Mouse (Mus musculus): ENCODE measurements around the gene Fyn. TPM values are rescaled to one million over a fixed set of nuclear protein-coding genes. Genes with fewer than 3 reads are reported as not detected.

The Fyn gene
- polyA plus RNA-seq, 1 experiment from 2014 or later = 36.0 TPM

GRCm38 (mm10) chr10:39339189-39339968, 29.3 kb upstream of the Fyn start:
- no peak for DNase-seq (ENCODE audit: low spot score)
- WGBS = 67% methylated on average over 2 of the region's 2 CpGs
- no peak overlapping the region for H3K9ac ChIP-seq (ENCODE audit: low read length)
- no peaks in the 10 kb centered on the region for H3K27me3 ChIP-seq (replicated peaks; ENCODE audit: control insufficient read depth, insufficient read depth, low read length)
- H3K36me3 ChIP-seq (ENCODE audit: control insufficient read depth, insufficient read depth, low read length) = no peaks in the 10 kb centered on the region
- H3K27ac ChIP-seq (ENCODE audit: low read depth) = no peak overlapping the region
- no peak overlapping the region for H3K4me2 ChIP-seq (ENCODE audit: low read length)
- no peaks in the 10 kb centered on the region for H3K4me1 ChIP-seq (replicated peaks; ENCODE audit: control insufficient read depth, insufficient read depth, low read length)
- no peaks in the 10 kb centered on the region for H3K9me3 ChIP-seq (ENCODE audit: control insufficient read depth, low read length)
- no peak for ATAC-seq (replicated peaks; ENCODE audit: low FRiP score, low TSS enrichment, low read depth)
- no peak overlapping the region for H3K4me3 ChIP-seq (ENCODE audit: low read depth, low read length)

- 89% methylated on average over 2 of the region's 2 CpGs for WGBS
- Histone ChIP-seq H3K4me2 (ENCODE audit: low read length) (no peak overlapping the region), H3K36me3 (ENCODE audit: control insufficient read depth, insufficient read depth, low read length) (no peaks in the 10 kb centered on the region), H3K4me3 (ENCODE audit: low read depth, low read length) (no peak overlapping the region), H3K27me3 (replicated peaks; ENCODE audit: control insufficient read depth, insufficient read depth, low read length) (no peaks in the 10 kb centered on the region), H3K9ac (ENCODE audit: low read length) (no peak overlapping the region), H3K9me3 (ENCODE audit: control insufficient read depth, low read length) (no peaks in the 10 kb centered on the region), H3K27ac (ENCODE audit: low read depth) (no peak overlapping the region), H3K4me1 (replicated peaks; ENCODE audit: control insufficient read depth, insufficient read depth, low read length) (no peaks in the 10 kb centered on the region)
- ATAC-seq (replicated peaks; ENCODE audit: low FRiP score, low TSS enrichment, low read depth) (no peak), DNase-seq (ENCODE audit: low spot score) (no peak)
Measured at GRCm38 (mm10) chr10:39339969-39340236, 28.8 kb upstream of the Fyn start.

- no peaks in the 10 kb centered on the region for H3K9me3 ChIP-seq (ENCODE audit: control insufficient read depth, low read length)
- H3K27ac ChIP-seq (ENCODE audit: low read depth) = no peak overlapping the region
- WGBS = 65% methylated on average over 1 of the region's 1 CpGs
- no peak overlapping the region for H3K4me2 ChIP-seq (ENCODE audit: low read length)
- ATAC-seq (replicated peaks; ENCODE audit: low FRiP score, low TSS enrichment, low read depth) (no peak), DNase-seq (ENCODE audit: low spot score) (no peak)
- no peaks in the 10 kb centered on the region for H3K27me3 ChIP-seq (replicated peaks; ENCODE audit: control insufficient read depth, insufficient read depth, low read length)
- H3K4me1 ChIP-seq (replicated peaks; ENCODE audit: control insufficient read depth, insufficient read depth, low read length) = no peaks in the 10 kb centered on the region
- no peak overlapping the region for H3K9ac ChIP-seq (ENCODE audit: low read length)
- H3K4me3 ChIP-seq (ENCODE audit: low read depth, low read length) = no peak overlapping the region
- no peaks in the 10 kb centered on the region for H3K36me3 ChIP-seq (ENCODE audit: control insufficient read depth, insufficient read depth, low read length)
Measured at GRCm38 (mm10) chr10:39343551-39343950, 25.1 kb upstream of the Fyn start.

- H3K36me3 ChIP-seq (ENCODE audit: control insufficient read depth, insufficient read depth, low read length) = no peaks in the 10 kb centered on the region
- 37% methylated on average over 1 of the region's 1 CpGs for WGBS
- H3K9me3 ChIP-seq (ENCODE audit: control insufficient read depth, low read length) = no peaks in the 10 kb centered on the region
- H3K27ac ChIP-seq (ENCODE audit: low read depth) = no peak overlapping the region
- no peak overlapping the region for H3K9ac ChIP-seq (ENCODE audit: low read length)
- ATAC-seq (replicated peaks; ENCODE audit: low FRiP score, low TSS enrichment, low read depth) = no peak
- no peak overlapping the region for H3K4me3 ChIP-seq (ENCODE audit: low read depth, low read length)
- no peak for DNase-seq (ENCODE audit: low spot score)
- H3K4me2 ChIP-seq (ENCODE audit: low read length) = no peak overlapping the region
- no peaks in the 10 kb centered on the region for H3K4me1 ChIP-seq (replicated peaks; ENCODE audit: control insufficient read depth, insufficient read depth, low read length)
- no peaks in the 10 kb centered on the region for H3K27me3 ChIP-seq (replicated peaks; ENCODE audit: control insufficient read depth, insufficient read depth, low read length)
Measured at GRCm38 (mm10) chr10:39345921-39346320, 22.7 kb upstream of the Fyn start.

- WGBS = 96% methylated on average over 14 of the region's 14 CpGs
- Histone ChIP-seq H3K27ac (ENCODE audit: low read depth) (no peak overlapping the region), H3K4me2 (ENCODE audit: low read length) (no peak overlapping the region), H3K4me1 (replicated peaks; ENCODE audit: control insufficient read depth, insufficient read depth, low read length) (no peaks in the 10 kb centered on the region), H3K4me3 (ENCODE audit: low read depth, low read length) (no peak overlapping the region), H3K36me3 (ENCODE audit: control insufficient read depth, insufficient read depth, low read length) (no peaks in the 10 kb centered on the region), H3K27me3 (replicated peaks; ENCODE audit: control insufficient read depth, insufficient read depth, low read length) (no peaks in the 10 kb centered on the region), H3K9me3 (ENCODE audit: control insufficient read depth, low read length) (no peaks in the 10 kb centered on the region), H3K9ac (ENCODE audit: low read length) (no peak overlapping the region)
- no peak for ATAC-seq (replicated peaks; ENCODE audit: low FRiP score, low TSS enrichment, low read depth)
- DNase-seq (ENCODE audit: low spot score) = no peak
Measured at GRCm38 (mm10) chr10:39349781-39350364, 18.8 kb upstream of the Fyn start.

- H3K4me2 ChIP-seq (ENCODE audit: low read length) = no peak overlapping the region
- 94% methylated on average over 4 of the region's 4 CpGs for WGBS
- H3K4me3 ChIP-seq (ENCODE audit: low read depth, low read length) = no peak overlapping the region
Measured at GRCm38 (mm10) chr10:39364196-39364595, 4.5 kb upstream of the Fyn start.

GRCm38 (mm10) chr10:39369502-39369931, 862 bp downstream of the Fyn start:
- peak; percentile 98 for ATAC-seq (replicated peaks; ENCODE audit: low FRiP score, low TSS enrichment, low read depth)
- WGBS = under 1% methylated on average over 44 of the region's 44 CpGs

More at GRCm38 (mm10) chr10:39364196-39364595, 4.5 kb upstream of the Fyn start:
- ATAC-seq (replicated peaks; ENCODE audit: low FRiP score, low TSS enrichment, low read depth) (no peak), DNase-seq (ENCODE audit: low spot score) (no peak)
- Histone ChIP-seq H3K4me1 (replicated peaks; ENCODE audit: control insufficient read depth, insufficient read depth, low read length) (no peaks in the 10 kb centered on the region), H3K9me3 (ENCODE audit: control insufficient read depth, low read length) (no peaks in the 10 kb centered on the region), H3K36me3 (ENCODE audit: control insufficient read depth, insufficient read depth, low read length) (no peaks in the 10 kb centered on the region), H3K9ac (ENCODE audit: low read length) (no peak overlapping the region), H3K27ac (ENCODE audit: low read depth) (no peak overlapping the region), H3K27me3 (replicated peaks; ENCODE audit: control insufficient read depth, insufficient read depth, low read length) (peaks cover 7% of the 10 kb centered on the region; the same call in 1 of the 2 replicates)

GRCm38 (mm10) chr10:39369977-39370785, 1.5 kb downstream of the Fyn start:
- Histone ChIP-seq H3K4me2 (ENCODE audit: low read length) (peak overlapping the region; percentile 71), H3K4me3 (ENCODE audit: low read depth, low read length) (peak overlapping the region; percentile 82), H3K27ac (ENCODE audit: low read depth) (peak overlapping the region; percentile 89), H3K36me3 (ENCODE audit: control insufficient read depth, insufficient read depth, low read length) (no peaks in the 10 kb centered on the region), H3K9ac (ENCODE audit: low read length) (peak overlapping the region; percentile 90), H3K9me3 (ENCODE audit: control insufficient read depth, low read length) (no peaks in the 10 kb centered on the region), H3K4me1 (replicated peaks; ENCODE audit: control insufficient read depth, insufficient read depth, low read length) (peaks cover 31% of the 10 kb centered on the region), H3K27me3 (replicated peaks; ENCODE audit: control insufficient read depth, insufficient read depth, low read length) (peaks cover 7% of the 10 kb centered on the region; the same call in 1 of the 2 replicates)
- 0% methylated on average over 58 of the region's 68 CpGs for WGBS
- ATAC-seq (replicated peaks; ENCODE audit: low FRiP score, low TSS enrichment, low read depth) (peak; percentile 60), DNase-seq (ENCODE audit: low spot score) (peak; percentile 78)

More at GRCm38 (mm10) chr10:39369502-39369931, 862 bp downstream of the Fyn start:
- Histone ChIP-seq H3K9ac (ENCODE audit: low read length) (peak overlapping the region; percentile 90), H3K4me2 (ENCODE audit: low read length) (peak overlapping the region; percentile 71), H3K27ac (ENCODE audit: low read depth) (peak overlapping the region; percentile 89), H3K4me3 (ENCODE audit: low read depth, low read length) (peak overlapping the region; percentile 82), H3K4me1 (replicated peaks; ENCODE audit: control insufficient read depth, insufficient read depth, low read length) (peaks cover 31% of the 10 kb centered on the region), H3K27me3 (replicated peaks; ENCODE audit: control insufficient read depth, insufficient read depth, low read length) (peaks cover 7% of the 10 kb centered on the region; the same call in 1 of the 2 replicates), H3K36me3 (ENCODE audit: control insufficient read depth, insufficient read depth, low read length) (no peaks in the 10 kb centered on the region), H3K9me3 (ENCODE audit: control insufficient read depth, low read length) (no peaks in the 10 kb centered on the region)
- DNase-seq (ENCODE audit: low spot score) = peak; percentile 94

All from intestine, embryonic 14.5 days (tissue).